Mouse (Mus musculus): ENCODE data around the gene Cox11. TPM values are rescaled to one million over a fixed set of nuclear protein-coding genes. Genes with fewer than 3 reads are reported as not detected.

The Cox11 gene
- polyA plus RNA-seq, 1 experiment from 2014 or later: 32.4 TPM

DNA sequence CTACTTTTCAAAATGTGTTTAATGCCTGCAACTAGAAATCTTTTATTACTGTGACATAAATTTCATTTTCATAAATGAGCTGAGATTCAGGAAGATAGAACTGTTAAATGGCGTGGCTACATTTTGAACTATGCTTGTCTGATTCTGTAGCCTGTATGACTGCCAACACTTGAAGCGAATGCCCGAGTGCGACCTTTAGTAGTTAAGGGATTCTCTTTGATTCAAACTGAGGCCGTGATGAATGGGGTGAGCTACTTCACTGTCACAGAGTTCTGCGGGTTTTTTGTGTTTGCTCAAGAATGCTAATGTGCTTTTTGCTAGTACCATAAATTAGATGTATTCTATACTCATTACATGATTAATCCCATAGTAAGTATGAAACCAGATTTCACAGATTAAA is 52.4 kb downstream of the Cox11 start:
- Histone ChIP-seq H3K4me1 (replicated peaks) (peaks cover 33% of the 10 kb centered on the region; the same call in 1 of the 2 replicates), H3K36me3 (no peaks in the 10 kb centered on the region), H3K4me3 (no peak overlapping the region), H3K27me3 (ENCODE audit: insufficient read depth, poor library complexity, severe bottlenecking) (peaks cover 22% of the 10 kb centered on the region; the same call in 1 of the 2 replicates), H3K27ac (no peak overlapping the region), H3K9me3 (no peaks in the 10 kb centered on the region)
- 59% methylated on average over 6 of the region's 6 CpGs for WGBS
- DNase-seq (ENCODE audit: low spot score): no peak

DNA sequence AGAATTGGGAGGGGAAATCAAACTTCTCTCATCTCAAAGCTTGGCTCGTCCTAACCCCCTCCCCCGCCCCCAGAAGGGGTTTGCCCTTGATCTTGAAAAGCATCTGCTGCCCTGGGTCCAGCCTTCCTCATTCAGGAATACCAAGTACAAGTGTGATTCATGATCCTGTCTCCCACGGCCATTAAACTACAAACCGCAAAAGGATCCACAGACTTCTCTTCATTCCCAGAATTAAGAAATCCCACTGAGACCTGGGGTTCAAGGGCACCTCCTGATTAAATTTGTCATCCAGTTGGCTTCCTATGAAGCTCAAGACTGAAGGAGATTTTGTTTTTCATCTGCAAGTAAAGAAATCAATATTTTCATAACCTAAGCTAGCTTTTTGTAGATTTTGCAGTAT is 56.2 kb downstream of the Cox11 start:
- Histone ChIP-seq H3K9me3 (no peaks in the 10 kb centered on the region), H3K4me1 (replicated peaks) (peaks cover 16% of the 10 kb centered on the region; the same call in 1 of the 2 replicates), H3K36me3 (no peaks in the 10 kb centered on the region), H3K27ac (no peak overlapping the region), H3K4me3 (no peak overlapping the region), H3K27me3 (ENCODE audit: insufficient read depth, poor library complexity, severe bottlenecking) (peaks cover under 1% of the 10 kb centered on the region; the same call in 1 of the 2 replicates)
- 79% methylated on average over 4 of the region's 4 CpGs for WGBS
- no peak for DNase-seq (ENCODE audit: low spot score)

Other genes with a start within 250 kb of the Cox11 start
- gene Hlf, start 247.3 kb upstream of the Cox11 start, polyA plus RNA-seq (2016; fragmentation: Nextera tagmentation; extraction: Ambion mirVana): 1.0 and 1.9 TPM in 2 replicates
- gene Stxbp4, start 89 bp upstream of the Cox11 start, polyA plus RNA-seq (2016; fragmentation: Nextera tagmentation; extraction: Ambion mirVana): 33.8 and 36.1 TPM in 2 replicates
- gene Tom1l1, start 50.2 kb downstream of the Cox11 start, polyA plus RNA-seq (2016; fragmentation: Nextera tagmentation; extraction: Ambion mirVana): 15.6 and 21.8 TPM in 2 replicates

All from hindbrain, embryonic 10.5 days (tissue).